Mouse (Mus musculus): ENCODE results near the gene Fgfr2.
A peak's percentile ranks its signal among the peaks of the same experiment; 100 is the strongest.

Fgfr2 gene

DNA sequence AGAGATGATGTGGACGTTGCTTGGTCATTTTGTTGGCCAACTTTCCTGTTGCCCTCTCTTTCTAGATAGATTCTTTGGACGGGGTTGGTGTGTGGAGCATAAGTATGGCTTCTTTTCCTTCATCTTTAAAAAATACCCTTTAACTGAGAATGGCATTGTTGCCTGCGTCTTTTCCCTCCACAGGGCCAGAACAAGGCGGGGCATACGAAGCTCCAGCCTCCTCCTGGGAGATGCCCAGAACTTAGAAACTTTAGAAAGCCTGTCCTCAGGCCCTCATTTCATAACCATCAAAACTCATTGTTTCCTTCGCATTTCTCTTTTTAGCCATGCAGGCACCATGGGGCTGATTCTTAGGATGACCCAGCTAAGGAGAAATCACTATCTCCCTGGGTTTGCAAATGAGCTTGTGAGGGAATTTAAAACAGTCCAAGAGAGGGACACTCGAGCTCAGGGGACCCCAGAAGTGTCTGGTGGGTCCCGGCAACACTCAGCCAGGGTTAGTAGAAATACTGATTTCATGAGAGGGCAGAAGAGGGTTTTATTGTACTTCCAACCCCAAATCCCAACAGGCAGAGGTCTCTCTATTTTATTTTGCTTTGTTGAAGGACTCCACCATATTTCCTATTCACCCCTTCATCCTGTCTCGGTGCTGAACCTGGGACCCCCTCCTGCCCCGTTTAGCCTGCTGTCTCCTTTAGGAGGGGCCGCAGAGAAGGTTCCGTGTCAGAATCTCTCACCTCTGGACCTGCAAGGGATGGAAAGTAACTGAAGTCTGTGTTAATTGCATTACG lies 2754.9 kb downstream of the Fgfr2 start:
- DNase-seq (ENCODE audit: low spot score), result no peak

GRCm38 (mm10) chr7:130367222-130368035 lies 2755.7 kb downstream of the Fgfr2 start:
- no peak for DNase-seq (ENCODE audit: low spot score)

DNA sequence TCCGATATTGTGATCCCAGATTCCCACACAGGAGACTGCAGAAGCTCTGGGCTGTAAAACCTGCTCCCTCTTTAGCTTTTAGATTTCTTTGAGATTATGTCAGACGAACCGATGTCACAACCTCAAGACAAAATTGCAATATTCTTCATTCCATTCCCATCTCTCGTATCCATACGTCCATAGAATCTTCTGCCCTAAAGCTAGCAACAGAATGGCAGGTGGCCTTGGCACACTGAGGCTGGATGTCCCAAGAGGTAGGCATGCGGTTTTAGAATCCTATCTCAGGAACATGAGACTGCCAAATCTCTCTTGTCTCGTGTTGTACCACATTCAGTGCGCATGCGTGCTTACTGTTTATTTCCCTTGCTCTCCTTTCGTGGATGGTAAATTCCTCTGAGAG lies 2757.4 kb downstream of the Fgfr2 start:
- DNase-seq (ENCODE audit: low spot score), result no peak

DNA sequence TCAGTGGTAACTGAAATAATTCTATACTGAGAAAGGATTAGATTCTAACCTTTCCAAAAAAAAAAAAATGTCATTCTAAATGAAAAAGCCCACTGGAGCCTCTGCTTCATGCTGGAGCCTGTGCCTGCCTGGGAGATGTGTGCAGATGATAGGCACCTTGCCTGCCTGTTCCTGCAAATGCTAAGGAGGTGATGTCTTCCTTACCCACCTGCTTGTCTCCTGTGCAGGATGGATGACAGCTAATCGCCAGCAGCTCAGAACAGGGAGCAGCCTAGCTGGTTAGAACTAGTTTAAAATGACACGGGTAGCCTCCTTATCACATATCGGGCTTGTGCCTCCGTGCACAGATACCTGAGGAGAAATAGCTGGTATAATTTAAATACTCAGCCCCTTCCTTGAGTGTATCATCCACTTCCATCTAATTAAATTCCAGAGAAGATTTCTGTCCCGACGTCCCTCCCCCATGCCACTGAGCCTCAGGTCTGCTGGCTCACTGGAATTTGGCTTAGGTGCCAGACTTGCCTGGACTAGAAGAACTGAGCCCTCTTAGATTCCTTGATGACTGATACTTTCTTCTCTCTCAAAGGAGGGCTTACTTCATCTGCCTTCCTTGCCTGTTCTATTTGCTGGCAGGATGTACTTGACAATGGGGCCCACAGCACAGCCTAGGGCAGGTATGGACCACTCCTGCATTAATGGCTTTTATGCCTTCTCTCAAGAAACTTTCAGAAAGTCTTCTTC lies 2782.6 kb downstream of the Fgfr2 start:
- no peak for DNase-seq (ENCODE audit: low spot score)

- DNase-seq (ENCODE audit: low spot score), result no peak
Measured at GRCm38 (mm10) chr7:130337601-130338000, 2785.5 kb downstream of the Fgfr2 start.

DNA sequence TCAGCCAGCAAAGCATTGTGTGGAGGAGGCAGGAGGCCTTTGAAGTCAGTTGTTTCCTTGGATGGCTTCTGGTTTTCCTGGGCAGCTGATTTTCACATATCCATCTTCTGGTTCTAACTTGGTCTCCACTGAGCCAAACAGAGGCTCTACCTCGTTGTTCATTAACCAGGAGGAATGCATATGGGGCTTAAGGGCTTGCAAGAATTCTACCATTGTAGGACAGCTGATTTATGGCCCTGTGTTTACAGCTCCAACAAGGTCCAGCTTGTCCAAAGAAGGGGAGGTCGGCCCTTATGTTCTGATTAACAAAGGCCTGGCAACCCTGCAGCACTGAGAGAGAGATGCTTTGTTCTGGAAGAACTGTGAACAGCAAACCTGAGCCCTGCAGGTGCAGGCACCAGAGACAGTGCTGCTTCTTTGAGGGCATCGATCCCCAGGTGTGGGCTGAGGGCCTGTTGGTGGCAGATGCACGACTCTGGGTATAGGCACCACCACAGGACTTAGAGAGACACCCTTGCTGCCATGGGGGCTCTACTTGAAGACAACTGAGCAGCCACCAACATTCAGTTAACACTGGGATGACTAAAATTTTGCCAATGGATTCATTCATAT lies 2787.6 kb downstream of the Fgfr2 start:
- DNase-seq (ENCODE audit: low spot score), result no peak

GRCm38 (mm10) chr7:130332515-130333220 lies 2790.5 kb downstream of the Fgfr2 start:
- DNase-seq (ENCODE audit: low spot score), result no peak

DNA sequence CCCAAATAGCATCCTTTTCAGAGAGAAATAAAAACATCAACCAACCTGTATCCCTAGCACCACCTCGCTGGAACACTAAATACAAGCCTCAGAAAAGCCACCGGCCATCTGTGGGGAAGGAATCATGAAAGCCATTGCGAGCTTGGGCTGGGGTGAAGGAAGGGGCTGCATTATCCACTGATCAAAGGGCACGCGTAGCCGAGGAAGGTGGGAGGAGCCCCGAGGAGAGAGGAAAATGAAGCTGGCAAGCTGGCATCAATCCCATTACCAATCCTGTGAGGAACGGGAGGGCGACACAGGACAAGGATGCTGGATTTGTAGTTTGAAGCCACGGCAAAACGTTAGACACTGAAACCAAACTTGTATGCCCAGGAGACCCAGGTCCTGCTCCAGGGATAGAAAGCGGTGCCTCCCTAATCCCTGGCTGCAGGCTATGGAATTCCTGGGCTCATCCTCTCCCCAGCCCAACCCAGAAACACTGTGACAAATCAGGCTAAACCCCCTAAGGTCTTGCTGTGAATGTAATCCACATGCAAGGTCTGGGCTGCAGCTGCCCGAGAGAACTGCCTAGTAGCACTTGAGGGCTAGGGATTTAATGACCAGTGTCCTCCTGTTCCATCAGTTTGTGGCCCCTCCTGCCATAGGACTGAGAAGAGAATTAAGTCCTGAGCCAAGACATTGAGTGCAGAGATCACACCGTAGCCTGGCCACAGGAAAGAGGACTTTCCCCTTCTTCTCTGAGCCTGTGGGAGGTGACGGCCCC lies 2795.4 kb downstream of the Fgfr2 start:
- no peak for DNase-seq (ENCODE audit: low spot score)

GRCm38 (mm10) chr7:130325983-130326433 lies 2797.1 kb downstream of the Fgfr2 start:
- DNase-seq (ENCODE audit: low spot score), result peak; percentile 78

GRCm38 (mm10) chr7:130324716-130325401 lies 2798.3 kb downstream of the Fgfr2 start:
- no peak for DNase-seq (ENCODE audit: low spot score)

DNA sequence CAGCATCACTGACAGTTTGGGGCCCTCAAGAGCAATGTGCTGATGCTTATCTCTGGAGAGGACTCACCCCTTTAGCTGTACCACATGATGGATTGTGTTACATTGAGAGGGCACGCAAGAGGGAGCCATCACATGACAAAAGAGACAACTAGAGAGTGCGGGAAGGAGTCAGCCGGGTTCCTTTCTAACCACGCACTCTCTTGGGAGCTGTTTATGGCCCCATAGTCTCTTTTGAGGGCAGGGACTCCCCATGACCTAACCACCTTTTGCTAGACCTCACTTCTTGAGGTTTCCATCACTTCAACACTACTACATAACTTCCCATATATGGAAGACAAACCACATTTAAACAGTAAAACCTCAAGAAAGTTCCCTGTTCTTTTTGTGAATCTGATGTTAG lies 2799.4 kb downstream of the Fgfr2 start:
- no peak for DNase-seq (ENCODE audit: low spot score)

- DNase-seq (ENCODE audit: low spot score), result peak; percentile 34
Measured at GRCm38 (mm10) chr7:130319799-130320556, 2803.2 kb downstream of the Fgfr2 start.

DNA sequence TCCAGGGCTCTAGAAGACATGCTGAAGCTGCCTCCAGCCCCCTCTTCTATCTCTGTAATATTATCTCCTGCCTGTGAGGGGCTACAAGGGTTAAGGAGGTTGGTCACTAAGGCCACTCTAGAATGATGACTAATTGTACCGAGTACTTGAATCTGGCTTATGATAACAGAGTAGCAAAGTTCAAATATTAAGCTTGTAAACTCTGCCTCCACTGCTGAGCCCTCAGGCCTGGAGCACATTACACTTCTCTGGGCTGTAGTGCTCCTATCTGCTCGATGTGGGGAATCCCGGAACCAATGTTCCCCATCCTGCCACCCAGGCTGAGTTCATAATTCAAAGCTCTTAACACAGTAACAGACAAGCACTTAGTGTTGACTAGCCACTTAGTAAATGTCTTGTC lies 2806.9 kb downstream of the Fgfr2 start:
- no peak for DNase-seq (ENCODE audit: low spot score)

DNA sequence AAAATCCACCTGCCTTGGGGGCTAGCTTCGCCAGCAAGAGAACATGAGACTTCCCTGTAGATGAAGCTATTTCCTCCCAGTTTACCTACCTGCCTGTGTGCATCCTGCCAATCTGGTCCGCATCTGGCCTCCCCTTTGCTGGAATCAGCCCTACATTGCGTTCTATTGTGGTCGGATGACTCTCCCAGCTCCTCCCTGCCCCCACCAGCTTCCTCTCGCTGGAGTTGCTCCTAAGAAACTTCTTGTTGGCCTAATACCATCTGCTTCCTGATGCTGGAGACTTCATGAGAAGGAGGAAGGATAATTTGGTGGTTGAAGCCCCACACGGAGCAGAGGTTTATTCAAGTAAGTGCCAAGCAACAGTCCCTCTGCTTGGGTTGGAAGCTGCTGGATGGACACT lies 2807.9 kb downstream of the Fgfr2 start:
- DNase-seq (ENCODE audit: low spot score), result no peak

DNA sequence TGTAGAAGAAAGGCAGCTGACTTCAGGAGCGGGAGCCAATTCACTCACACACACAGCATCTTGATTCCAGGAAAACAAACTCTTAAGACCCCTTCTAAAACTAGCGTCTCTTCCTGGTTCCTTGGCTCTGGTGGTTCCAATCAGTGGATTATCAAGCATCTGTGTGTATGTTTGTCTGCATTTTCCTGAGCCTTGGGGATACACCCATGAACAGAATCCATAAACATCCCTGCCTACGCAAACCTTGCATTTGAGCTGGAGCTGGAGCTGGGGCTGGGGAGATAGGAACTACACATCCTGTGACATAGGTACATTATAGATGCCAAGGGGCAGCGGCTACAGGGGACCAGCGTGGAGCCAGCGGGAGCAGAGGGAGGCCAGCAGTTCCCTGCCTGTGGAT lies 2808.5 kb downstream of the Fgfr2 start:
- DNase-seq (ENCODE audit: low spot score), result no peak

GRCm38 (mm10) chr7:130311362-130311761 lies 2811.8 kb downstream of the Fgfr2 start:
- no peak for DNase-seq (ENCODE audit: low spot score)

DNA sequence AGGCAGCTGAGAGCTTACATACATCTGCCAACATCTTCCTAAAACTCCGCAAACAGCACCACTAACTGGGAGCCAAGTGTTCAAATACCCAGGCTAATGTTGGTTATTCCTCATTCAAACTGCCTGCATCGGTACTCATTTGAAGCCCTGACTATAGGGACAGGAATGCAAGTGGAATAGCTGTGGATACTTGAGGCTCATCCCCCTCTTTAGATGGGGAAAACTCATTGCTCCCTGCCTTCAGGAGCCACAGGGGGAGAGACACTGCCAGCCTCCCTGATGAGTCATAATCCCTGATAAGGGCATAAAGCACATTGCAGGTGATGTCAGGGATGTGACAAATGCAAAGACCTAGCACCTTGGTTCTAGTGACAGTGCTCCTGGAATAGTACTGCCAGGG lies 2814.0 kb downstream of the Fgfr2 start:
- DNase-seq (ENCODE audit: low spot score), result no peak

DNA sequence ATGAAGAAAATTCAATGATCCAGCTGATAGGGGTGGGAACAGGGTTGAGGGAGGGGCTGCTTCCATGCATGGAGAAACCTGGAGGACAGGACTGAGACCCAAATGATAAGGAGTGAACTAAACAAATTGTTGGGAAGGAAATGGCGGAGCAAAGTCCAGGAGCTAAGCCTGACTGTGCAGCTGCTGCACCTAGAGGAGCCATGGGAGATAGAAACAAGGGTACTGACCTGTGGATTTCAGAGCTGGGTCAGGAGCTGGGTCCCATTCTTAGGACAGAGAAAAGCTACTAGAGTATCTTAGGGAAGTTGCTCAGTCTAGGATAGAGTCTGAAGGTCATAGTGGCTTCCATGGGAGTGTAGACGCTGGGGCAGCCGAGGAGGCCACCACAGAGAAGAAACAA lies 2816.1 kb downstream of the Fgfr2 start:
- DNase-seq (ENCODE audit: low spot score), result no peak

DNA sequence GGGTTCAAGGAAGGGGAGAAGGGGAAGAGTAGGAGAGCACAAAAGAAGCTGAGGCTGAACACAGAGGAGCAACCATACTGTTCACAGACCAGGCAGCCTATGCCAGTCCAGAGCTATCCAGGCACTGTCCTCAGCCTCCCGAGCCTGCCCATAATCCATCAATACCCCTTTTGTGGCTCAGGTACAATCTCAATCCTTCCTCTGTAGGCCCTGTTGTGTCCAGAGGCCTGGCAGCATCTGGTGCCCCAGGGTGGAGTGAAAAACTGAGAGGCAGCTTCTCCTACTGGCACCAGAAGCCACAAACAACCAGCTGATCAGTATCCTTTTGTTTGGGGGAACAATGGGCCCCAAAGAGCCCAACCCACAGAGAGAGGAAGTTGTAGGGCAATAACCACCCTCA lies 2818.5 kb downstream of the Fgfr2 start:
- no peak for DNase-seq (ENCODE audit: low spot score)

Data from lung, postnatal 25 days (tissue).